Mouse (Mus musculus): ENCODE data around the gene Cotl1. TPM values are rescaled to one million over a fixed set of nuclear protein-coding genes. Genes with fewer than 3 reads are reported as not detected.

The Cotl1 gene
- polyA plus RNA-seq, 1 experiment from 2014 or later, result 407 TPM

Other genes starting within 250 kb of the Cotl1 start
- 2.5 to 6.5 TPM (median 6.3 TPM) in 3 replicates for gene Taf1c, start 235.3 kb downstream of the Cotl1 start, polyA plus RNA-seq (2018)
- gene Adad2, start 227.8 kb downstream of the Cotl1 start, polyA plus RNA-seq (2018), result not detected in 3 replicates
- not detected in 3 replicates for gene Kcng4, start 204.9 kb downstream of the Cotl1 start, polyA plus RNA-seq (2018)
- not detected in 3 replicates for gene Wfdc1, start 174.2 kb downstream of the Cotl1 start, polyA plus RNA-seq (2018)
- gene Atp2c2, start 140.5 kb downstream of the Cotl1 start, polyA plus RNA-seq (2018), result not detected in 3 replicates
- gene Tldc1, start 62.1 kb downstream of the Cotl1 start, polyA plus RNA-seq (2018), result 9.6 to 10.4 TPM (median 10.1 TPM) in 3 replicates
- gene Klhl36, start 21.7 kb upstream of the Cotl1 start, polyA plus RNA-seq (2018), result 2.8 to 6.7 TPM (median 5.1 TPM) in 3 replicates
- 21.1 to 45.0 TPM (median 40.8 TPM) in 3 replicates for gene Usp10, start 69.8 kb upstream of the Cotl1 start, polyA plus RNA-seq (2018)
- gene Gm20388, start 70.3 kb upstream of the Cotl1 start, polyA plus RNA-seq (2018), result 24.2 to 47.1 TPM (median 38.5 TPM) in 3 replicates
- gene Crispld2, start 151.9 kb upstream of the Cotl1 start, polyA plus RNA-seq (2018), result 0.07 to 0.09 TPM in 2 of 3 replicates, not detected in the other

Measured in macrophage (primary cell).